Mouse (Mus musculus) liver, embryonic 14.5 days (tissue): ENCODE measurements around the gene Ogdhl. TPM values are rescaled to one million over a fixed set of nuclear protein-coding genes. Genes with fewer than 3 reads are reported as not detected.
"Not testable (repeated sequence)": the region's sequence is repeated elsewhere in the genome, so short reads cannot be mapped to it uniquely, and the experiment has no call there.

Source experiments
- ATAC-seq: fragments of 200-750 bp; cut with Nextera tagmentation; 2 replicates; pipeline ENCODE4 v1.8.0; 2017; ENCODE audit warnings: moderate number of reproducible peaks, mild to moderate bottlenecking, moderate library complexity; ENCODE audit not compliant: insufficient read depth
- DNase-seq, 3 experiments: peaks; one replicate each; pipeline ENCODE4 v3.0.0-alpha.2; 2012 to 2013; ENCODE audit warnings: low read depth in 3 of 3, low spot score in 3 of 3
- H3K27ac ChIP-seq: fragments of 300-500 bp; sonication (generic); 2 replicates; pipeline ENCODE4 v1.5.1; 2014; ENCODE audit warnings: moderate library complexity, mild to moderate bottlenecking, control low read depth, inconsistent platforms
- H3K27me3 ChIP-seq: fragments of 300-500 bp; sonication (generic); 2 replicates; pipeline ENCODE4 v1.6.1; 2014; ENCODE audit warnings: mild to moderate bottlenecking, low read length, moderate library complexity; ENCODE audit not compliant: control insufficient read depth, insufficient read depth
- H3K36me3 ChIP-seq: fragments of 300-500 bp; sonication (generic); replicated peaks from 2 replicates; pipeline ENCODE4 v1.6.1; 2014; ENCODE audit warnings: low read depth; ENCODE audit not compliant: control insufficient read depth, insufficient read depth
- H3K4me1 ChIP-seq, 2 experiments: fragments of 200-500 bp in 1 of 2; fragments of 300-500 bp in 1 of 2; sonication (generic) in 1 of 2; replicated peaks; 2 replicates each; pipeline ENCODE4 v1.6.1; 2012 to 2014; ENCODE audit warnings: antibody characterized with exemption in 1 of 2, inconsistent platforms in 1 of 2, low read length in 1 of 2; ENCODE audit not compliant: control insufficient read depth in 2 of 2, insufficient read depth in 2 of 2
- H3K4me2 ChIP-seq: fragments of 300-500 bp; sonication (generic); 2 replicates; pipeline ENCODE4 v1.6.1; 2014; ENCODE audit warnings: low read depth, mild to moderate bottlenecking, control low read depth, moderate library complexity
- H3K4me3 ChIP-seq, 2 experiments: fragments of 200-500 bp in 1 of 2; fragments of 300-500 bp in 1 of 2; sonication (generic) in 1 of 2; 2 replicates each; pipeline ENCODE4 v1.5.1; 2012 to 2014; ENCODE audit warnings: low read depth in 2 of 2, low read length in 2 of 2, mild to moderate bottlenecking in 2 of 2, control low read depth in 1 of 2, inconsistent platforms in 1 of 2, moderate library complexity in 1 of 2; ENCODE audit not compliant: insufficient read depth in 1 of 2
- H3K9ac ChIP-seq: fragments of 300-500 bp; sonication (generic); replicated peaks from 2 replicates; pipeline ENCODE4 v1.6.1; 2014; ENCODE audit warnings: mild to moderate bottlenecking, control low read depth, moderate library complexity
- H3K9me3 ChIP-seq: fragments of 300-500 bp; sonication (generic); 2 replicates; pipeline ENCODE4 v1.6.1; 2016; ENCODE audit warnings: low read length, mixed read lengths; ENCODE audit not compliant: control insufficient read depth
- CTCF ChIP-seq: IDR thresholded peaks from 2 replicates; pipeline ENCODE4 v1.5.1; 2016; ENCODE audit warnings: antibody characterized with exemption, low read depth, control low read depth
- EP300 ChIP-seq: IDR thresholded peaks from 2 replicates; pipeline ENCODE4 v1.6.1; 2016; ENCODE audit warnings: antibody characterized with exemption, low read depth
- WGBS: fragments of 180-500 bp; shearing (Covaris S2); extraction: QIAGEN DNeasy Blood & Tissue Kit; methylation state at CpG from one replicate; pipeline ENCODE4 v1.1.7; 2014; ENCODE audit not compliant: insufficient replicate concordance; 5-methylcytosine and 5-hydroxymethylcytosine counted together
- polyA plus RNA-seq, 2 experiments: library from polyadenylated mRNA; depleted of rRNA in 1 of 2; stranded (reverse) in 1 of 2; unstranded in 1 of 2; fragments of >200 nt; fragmentation: Nextera tagmentation in 1 of 2; extraction: Ambion mirVana in 1 of 2; gene quantifications; 2 replicates each; pipeline versions ENCODE4 v1.2.1 to v1.2.3; 2012 to 2014

Ogdhl gene
- polyA plus RNA-seq, 2 experiments = 0.41 to 0.58 TPM

DNA sequence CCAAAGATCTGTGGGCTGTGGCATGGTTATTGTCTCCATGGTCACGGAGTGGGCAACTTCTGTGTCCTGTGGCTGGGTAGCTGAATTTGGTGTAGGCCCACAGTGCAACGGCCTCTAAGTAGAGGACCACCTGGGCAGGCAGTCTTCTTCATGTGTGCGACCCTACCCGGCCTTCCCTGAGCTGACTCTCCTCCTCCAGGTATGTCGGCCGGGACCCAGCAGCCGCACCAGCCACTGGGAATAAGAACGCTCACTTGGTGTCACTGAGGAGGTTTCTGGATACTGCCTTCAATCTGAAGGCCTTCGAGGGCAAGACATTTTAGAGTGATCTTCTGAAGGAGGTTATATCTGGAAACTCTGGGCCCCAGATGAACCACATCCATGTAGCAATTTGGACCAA, 25.5 kb downstream of the Ogdhl start:
- Histone ChIP-seq H3K9ac (no peak overlapping the region), H3K4me1 (no peaks in the 10 kb centered on the region), H3K27me3 (no peaks in the 10 kb centered on the region), H3K4me2 (no peak overlapping the region), H3K9me3 (no peaks in the 10 kb centered on the region), H3K4me3 (no peak overlapping the region), H3K27ac (no peak overlapping the region), H3K36me3 (no peaks in the 10 kb centered on the region)
- WGBS = 77% methylated on average over 9 of the region's 9 CpGs
- ATAC-seq = no peak
- no peak for DNase-seq
- TF ChIP-seq EP300 (no peak), CTCF (no peak)

DNA sequence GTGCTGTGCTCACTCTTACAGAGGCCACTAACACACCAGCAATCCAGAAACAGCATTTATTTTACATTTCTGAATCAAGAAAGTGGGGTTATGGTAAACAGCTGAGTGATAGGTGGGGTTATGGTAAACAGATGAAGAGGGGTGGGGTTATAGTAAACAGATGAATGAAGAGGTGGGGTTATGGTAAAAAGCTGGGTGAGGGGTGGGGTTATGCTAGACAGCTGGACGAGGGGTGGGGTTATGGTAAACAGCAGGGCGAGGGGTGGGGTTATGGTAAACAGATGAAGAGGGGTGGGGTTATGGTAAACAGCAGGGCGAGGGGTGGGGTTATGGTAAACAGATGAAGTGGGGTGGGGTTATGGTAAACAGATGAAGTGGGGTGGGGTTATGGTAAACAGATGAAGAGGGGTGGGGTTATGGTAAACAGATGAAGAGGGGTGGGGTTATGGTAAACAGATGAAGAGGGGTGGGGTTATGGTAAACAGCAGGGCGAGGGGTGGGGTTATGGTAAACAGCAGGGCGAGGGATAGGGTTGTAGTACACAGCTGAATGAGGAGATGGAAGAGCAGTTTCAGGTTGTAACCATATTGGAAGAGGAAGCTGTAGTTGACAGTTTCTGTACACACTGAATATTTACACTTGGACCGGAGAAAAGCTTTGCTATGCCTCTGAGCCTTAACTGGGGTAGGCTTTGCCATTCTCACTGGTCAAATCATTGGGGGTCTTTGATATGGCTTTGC, 29.5 kb downstream of the Ogdhl start:
- not testable (repeated sequence) for H3K9ac ChIP-seq, H3K4me3 ChIP-seq, H3K36me3 ChIP-seq, H3K27ac ChIP-seq, H3K4me1 ChIP-seq, H3K4me2 ChIP-seq, H3K9me3 ChIP-seq, H3K27me3 ChIP-seq, ATAC-seq
- DNase-seq = peak in 1 of 3 experiments; percentile 3
- 20% methylated on average over 6 of the region's 6 CpGs for WGBS

DNA sequence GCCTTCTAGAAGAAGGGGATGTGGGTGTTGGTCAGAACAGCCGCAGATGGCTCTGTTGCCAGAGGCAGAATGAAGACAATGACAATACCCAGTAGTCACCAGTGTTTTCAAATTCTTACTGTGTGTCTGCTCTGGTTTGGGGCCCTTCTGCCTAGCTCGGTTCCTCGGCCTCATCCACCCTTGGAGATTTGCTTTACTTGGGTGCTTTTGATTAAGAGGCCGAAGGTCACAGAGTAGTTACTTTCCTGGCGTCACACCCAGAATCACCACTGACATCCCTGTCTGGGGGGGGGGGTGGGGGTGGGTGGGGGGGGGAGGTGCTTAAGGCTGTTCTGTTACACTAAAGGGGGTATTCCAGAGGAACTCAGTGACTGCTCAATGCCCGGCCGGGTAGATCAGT, 42.5 kb downstream of the Ogdhl start:
- no peak overlapping the region for H3K27ac ChIP-seq
- no peaks in the 10 kb centered on the region for H3K27me3 ChIP-seq
- H3K4me2 ChIP-seq = no peak overlapping the region
- ATAC-seq (no peak), DNase-seq (no peak)
- TF ChIP-seq EP300 (no peak), CTCF (no peak)
- H3K4me1 ChIP-seq = no peaks in the 10 kb centered on the region
- H3K9me3 ChIP-seq = no peaks in the 10 kb centered on the region
- 51% methylated on average over 6 of the region's 7 CpGs for WGBS
- no peaks in the 10 kb centered on the region for H3K36me3 ChIP-seq
- H3K9ac ChIP-seq = no peak overlapping the region
- no peak overlapping the region for H3K4me3 ChIP-seq

DNA sequence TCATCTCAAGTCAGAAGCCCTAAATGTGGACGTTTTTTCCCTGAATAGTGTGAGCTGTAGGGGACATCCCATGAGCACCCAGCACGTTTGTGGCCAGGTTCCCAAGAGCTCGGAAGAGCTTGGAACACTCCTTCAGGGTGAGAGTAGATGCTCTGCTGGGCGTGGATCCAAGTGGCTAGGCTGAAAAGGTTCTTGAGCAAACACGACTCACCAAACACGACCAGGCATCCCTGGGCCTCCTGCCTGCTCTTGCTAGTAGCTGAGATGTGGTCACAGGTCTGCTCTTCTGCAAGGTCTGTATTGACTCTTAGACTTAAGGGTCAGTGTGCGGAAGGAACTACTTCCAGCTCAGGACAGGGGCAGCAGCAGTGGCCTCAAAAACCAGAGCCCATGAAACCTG, 47.9 kb downstream of the Ogdhl start:
- H3K9ac ChIP-seq = no peak overlapping the region
- no peaks in the 10 kb centered on the region for H3K9me3 ChIP-seq
- ATAC-seq (no peak), DNase-seq (no peak)
- no peaks in the 10 kb centered on the region for H3K4me1 ChIP-seq
- TF ChIP-seq EP300 = no peak
- TF ChIP-seq CTCF = no peak
- H3K4me2 ChIP-seq = no peak overlapping the region
- WGBS = 45% methylated on average over 7 of the region's 7 CpGs
- H3K27ac ChIP-seq = no peak overlapping the region
- H3K4me3 ChIP-seq = no peak overlapping the region
- H3K36me3 ChIP-seq = no peaks in the 10 kb centered on the region
- H3K27me3 ChIP-seq = no peaks in the 10 kb centered on the region

DNA sequence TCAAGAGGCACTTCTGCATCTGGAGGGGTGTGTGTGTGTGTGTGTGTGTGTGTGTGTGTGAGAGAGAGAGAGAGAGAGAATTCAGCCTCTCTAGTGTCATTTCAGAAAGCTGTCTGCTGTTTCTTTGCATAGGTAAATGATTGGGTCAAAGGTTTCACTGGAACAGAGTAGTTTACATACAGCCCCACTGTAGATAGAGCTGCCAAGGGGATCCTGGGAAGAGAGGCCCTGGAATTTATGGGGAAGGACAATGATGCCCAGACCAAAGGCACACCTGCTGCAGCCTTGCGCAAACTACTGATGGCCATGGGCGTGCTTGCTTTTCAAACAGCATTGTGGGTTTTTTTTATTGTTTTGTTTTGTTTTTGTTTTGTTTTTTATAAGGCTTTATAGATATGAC, 50.7 kb downstream of the Ogdhl start:
- ATAC-seq = no peak
- no peak overlapping the region for H3K9ac ChIP-seq

More for the DNA sequence above, 50.7 kb downstream of the Ogdhl start:
- H3K27me3 ChIP-seq = no peaks in the 10 kb centered on the region
- TF ChIP-seq CTCF (no peak), EP300 (no peak)
- 52% methylated on average over 2 of the region's 2 CpGs for WGBS
- H3K9me3 ChIP-seq = no peaks in the 10 kb centered on the region
- no peak overlapping the region for H3K4me2 ChIP-seq
- no peaks in the 10 kb centered on the region for H3K4me1 ChIP-seq
- H3K36me3 ChIP-seq = no peaks in the 10 kb centered on the region
- H3K27ac ChIP-seq = no peak overlapping the region
- no peak for DNase-seq
- no peak overlapping the region for H3K4me3 ChIP-seq
